Mouse (Mus musculus): ENCODE measurements at regions not wholly inside any gene's neighbourhood (a gene's known extent, or its start where the extent isn't known, plus 50 kb on each side); places are given as distances from the start of the nearest gene placed in this dataset.

DNA sequence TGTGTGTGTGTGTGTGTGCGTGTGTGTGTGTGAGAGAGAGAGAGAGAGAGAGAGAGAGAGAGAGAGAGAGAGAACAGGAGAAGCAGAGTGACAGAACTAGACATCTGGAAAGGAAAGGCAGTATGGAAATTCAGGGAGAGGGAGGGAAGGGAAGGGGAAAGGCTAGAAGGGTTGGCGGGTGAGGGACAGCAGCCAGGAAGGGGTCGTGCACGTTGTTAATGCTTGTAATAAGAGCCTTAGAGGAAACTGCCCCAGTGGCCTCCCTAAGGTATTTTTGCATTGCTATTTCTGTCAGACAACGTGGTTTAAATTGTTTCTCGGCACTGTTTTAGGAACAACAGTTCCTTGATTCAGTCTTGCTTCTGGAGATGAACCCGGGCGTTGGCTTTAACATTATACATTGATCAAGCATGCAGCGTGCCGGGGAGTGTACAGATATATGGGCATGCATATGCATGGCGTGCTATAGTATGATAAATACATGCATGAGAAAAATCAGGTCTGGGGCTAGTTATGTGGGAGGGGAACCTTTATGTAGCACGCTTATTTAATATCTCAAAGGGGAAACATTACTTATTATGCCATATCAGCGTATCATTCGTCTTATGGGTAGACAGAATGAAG, 52.6 kb upstream of the Ptgfrn start:
- H3K4me1 ChIP-seq (ENCODE audit: control insufficient read depth, insufficient read depth, low read length): no peaks in the 10 kb centered on the region
- H3K4me3 ChIP-seq (ENCODE audit: insufficient read depth, low read depth, low read length): no peak overlapping the region
- H3K27me3 ChIP-seq (replicated peaks; ENCODE audit: control insufficient read depth, insufficient read depth, low read length): no peaks in the 10 kb centered on the region
- H3K27ac ChIP-seq (ENCODE audit: insufficient read depth, low read depth, low read length): no peak overlapping the region
- WGBS: 46% methylated on average over 14 of the region's 14 CpGs
- no peaks in the 10 kb centered on the region for H3K36me3 ChIP-seq (ENCODE audit: control insufficient read depth, insufficient read depth, low read length)
- TF ChIP-seq CTCF (conservative IDR thresholded peaks at IDR 0.05; ENCODE audit: insufficient read depth, insufficient read length, low read depth, low read length): no peak
- no peak for TF ChIP-seq POLR2A (IDR thresholded peaks at IDR 0.05; ENCODE audit: low read depth, low read length)
- DNase-seq: no peak

DNA sequence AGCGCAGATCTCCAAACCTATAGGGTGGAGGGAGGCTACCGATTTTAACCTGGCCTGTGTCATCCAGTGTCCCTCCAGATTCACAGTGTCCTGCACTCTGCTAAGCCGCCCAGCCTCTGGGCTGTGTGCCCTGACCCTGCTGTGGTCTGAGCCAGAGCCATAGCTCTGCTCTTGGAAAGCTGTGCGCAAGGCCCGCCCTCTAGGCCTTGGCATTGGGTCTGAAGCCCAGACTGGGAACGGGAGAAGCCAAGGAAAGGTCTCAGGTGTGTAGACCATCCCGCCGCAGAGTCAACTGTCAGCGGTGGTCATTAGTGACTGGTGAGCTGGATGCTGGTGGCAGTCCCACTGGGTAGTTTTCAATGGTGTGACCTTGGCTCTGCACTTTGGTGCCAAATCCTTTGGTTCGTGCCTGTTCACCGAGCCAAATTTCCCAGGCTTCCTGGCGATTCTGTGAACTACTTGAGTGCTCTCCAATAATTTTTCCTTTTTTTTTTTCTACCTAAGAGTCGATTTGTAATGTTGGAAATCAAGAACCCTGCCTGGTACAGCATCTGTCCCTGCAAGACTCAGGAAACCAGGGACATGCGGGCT, 52.0 kb upstream of the Ptgfrn start:
- Histone ChIP-seq H3K27ac (ENCODE audit: insufficient read depth, low read depth, low read length) (no peak overlapping the region), H3K36me3 (ENCODE audit: control insufficient read depth, insufficient read depth, low read length) (no peaks in the 10 kb centered on the region)

DNA sequence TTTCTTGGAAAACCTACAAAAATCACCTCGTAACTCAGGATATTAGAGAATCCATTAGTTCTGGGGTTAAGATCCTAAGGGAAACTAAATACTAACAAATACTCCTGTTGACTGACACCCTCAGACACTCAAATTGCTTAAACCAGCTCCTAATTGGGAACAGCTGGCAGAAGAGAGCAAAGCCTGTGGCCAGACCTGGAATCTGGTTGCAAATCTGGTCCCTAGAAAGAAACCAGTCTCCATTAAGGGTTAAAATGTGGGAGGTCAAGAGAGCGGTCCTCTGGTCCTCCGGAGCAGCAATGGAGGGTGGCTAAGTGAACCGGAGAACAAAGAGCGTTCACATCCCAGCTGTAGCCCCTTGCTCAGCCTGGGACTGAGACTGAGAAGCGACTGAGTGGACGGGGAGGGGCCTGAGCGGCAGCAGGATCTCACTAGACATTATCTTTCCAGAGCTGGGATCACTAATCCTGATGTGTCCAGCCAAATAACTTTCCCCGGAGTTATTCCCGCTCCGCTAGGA, 51.4 kb upstream of the Ptgfrn start:
- no peaks in the 10 kb centered on the region for H3K27me3 ChIP-seq (replicated peaks; ENCODE audit: control insufficient read depth, insufficient read depth, low read length)
- no peak overlapping the region for H3K27ac ChIP-seq (ENCODE audit: insufficient read depth, low read depth, low read length)
- H3K4me3 ChIP-seq (ENCODE audit: insufficient read depth, low read depth, low read length): no peak overlapping the region
- H3K36me3 ChIP-seq (ENCODE audit: control insufficient read depth, insufficient read depth, low read length): no peaks in the 10 kb centered on the region
- WGBS: 35% methylated on average over 11 of the region's 11 CpGs
- no peaks in the 10 kb centered on the region for H3K4me1 ChIP-seq (ENCODE audit: control insufficient read depth, insufficient read depth, low read length)
- no peak for DNase-seq
- TF ChIP-seq POLR2A (IDR thresholded peaks at IDR 0.05; ENCODE audit: low read depth, low read length): no peak
- TF ChIP-seq CTCF (conservative IDR thresholded peaks at IDR 0.05; ENCODE audit: insufficient read depth, insufficient read length, low read depth, low read length): no peak

More for the DNA sequence above, 52.0 kb upstream of the Ptgfrn start:
- WGBS: 44% methylated on average over 14 of the region's 14 CpGs
- Histone ChIP-seq H3K27me3 (replicated peaks; ENCODE audit: control insufficient read depth, insufficient read depth, low read length) (no peaks in the 10 kb centered on the region), H3K4me1 (ENCODE audit: control insufficient read depth, insufficient read depth, low read length) (no peaks in the 10 kb centered on the region), H3K4me3 (ENCODE audit: insufficient read depth, low read depth, low read length) (no peak overlapping the region)
- DNase-seq: peak; percentile 28
- TF ChIP-seq POLR2A (IDR thresholded peaks at IDR 0.05; ENCODE audit: low read depth, low read length) (no peak), CTCF (conservative IDR thresholded peaks at IDR 0.05; ENCODE audit: insufficient read depth, insufficient read length, low read depth, low read length) (no peak)

All from kidney, adult 2 months (tissue).